Mouse (Mus musculus) midbrain, embryonic 10.5 days (tissue): Measurements from ENCODE around the gene Washc1. TPM values are rescaled to one million over a fixed set of nuclear protein-coding genes. Genes with fewer than 3 reads are reported as not detected.
"Not testable (repeated sequence)": the region's sequence is repeated elsewhere in the genome, so short reads cannot be mapped to it uniquely, and the experiment has no call there.

ENCODE experiments used
- DNase-seq: peaks from one replicate; pipeline ENCODE4 v3.0.0-alpha.2; 2017; ENCODE audit warnings: low spot score
- H3K27ac ChIP-seq: fragments of 300-500 bp; sonication (generic); replicated peaks from 2 replicates; pipeline ENCODE4 v1.5.1; 2016; ENCODE audit warnings: mild to moderate bottlenecking
- H3K27me3 ChIP-seq: fragments of 300-500 bp; sonication (generic); 2 replicates; pipeline ENCODE4 v1.6.1; 2016; ENCODE audit warnings: low read depth, mild to moderate bottlenecking; ENCODE audit not compliant: poor library complexity, severe bottlenecking
- H3K36me3 ChIP-seq: fragments of 300-500 bp; sonication (generic); 2 replicates; pipeline ENCODE4 v1.6.1; 2016; ENCODE audit warnings: mild to moderate bottlenecking, moderate library complexity
- H3K4me1 ChIP-seq: fragments of 300-500 bp; sonication (generic); 2 replicates; pipeline ENCODE4 v1.6.1; 2016
- H3K4me3 ChIP-seq: fragments of 300-500 bp; sonication (generic); 2 replicates; pipeline ENCODE4 v1.5.1; 2016; ENCODE audit warnings: mild to moderate bottlenecking, moderate library complexity
- H3K9me3 ChIP-seq: fragments of 300-500 bp; sonication (generic); replicated peaks from 2 replicates; pipeline ENCODE4 v1.6.1; 2016; ENCODE audit warnings: mild to moderate bottlenecking
- WGBS: fragments of 180-500 bp; shearing (Covaris S2); methylation state at CpG from one replicate; pipeline ENCODE4 v1.1.7; 2016; 5-methylcytosine and 5-hydroxymethylcytosine counted together
- polyA plus RNA-seq: library from polyadenylated mRNA; unstranded; fragments of >200 nt; fragmentation: Nextera tagmentation; extraction: Ambion mirVana; gene quantifications from 2 replicates; pipeline ENCODE4 v1.2.1, GENCODE M21; 2016

Gene Washc1
- polyA plus RNA-seq, 1 experiment from 2014 or later = 32.9 TPM

DNA sequence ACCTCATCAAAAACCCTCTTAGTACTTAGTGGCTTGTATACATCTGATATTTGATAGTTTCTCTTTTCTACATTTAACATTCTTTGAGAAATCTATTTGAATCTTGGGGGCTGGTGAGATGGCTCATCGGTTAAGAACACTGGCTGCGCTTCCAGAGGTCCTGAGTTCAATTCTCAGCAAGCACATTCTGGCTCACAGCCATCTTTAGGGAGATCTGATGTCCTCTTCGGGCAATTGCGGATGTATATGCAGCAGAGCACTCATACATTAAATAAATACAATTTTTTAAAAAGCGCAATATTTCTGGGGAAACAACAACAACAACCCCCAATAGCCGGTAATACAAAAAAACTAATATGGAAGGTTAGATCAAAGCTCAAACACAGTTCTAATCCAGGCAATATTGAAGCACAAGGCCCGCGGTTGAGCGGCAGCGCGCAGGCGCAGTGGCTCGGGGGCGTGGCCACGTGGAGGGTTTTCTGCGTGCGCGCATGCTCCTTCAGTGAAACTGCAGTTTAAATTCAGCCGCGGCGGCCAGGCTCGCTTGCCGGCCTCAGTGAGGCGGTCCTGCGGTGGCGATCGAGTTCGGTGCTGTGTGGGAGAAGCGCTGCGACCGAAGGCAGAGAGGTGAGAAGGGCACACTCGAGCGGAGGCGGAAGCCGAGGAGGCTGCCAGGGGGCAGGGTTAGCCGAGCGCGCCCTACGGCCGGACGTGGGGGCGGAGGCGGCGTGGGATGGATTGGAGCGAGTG lies 11.9 kb downstream of the Washc1 start, which contains the start of gene Ddx11:
Gene Ddx11 (plus strand): TSS at position 455 of the 750 bp plus-strand sequence.
- H3K9me3 ChIP-seq = no peaks in the 10 kb centered on the region
- WGBS = 7% methylated on average over 45 of the region's 45 CpGs
- H3K4me3 ChIP-seq = peak within 1 kb of the TSS; percentile 87
- no peaks in the 10 kb centered on the region for H3K27me3 ChIP-seq
- peaks cover 45% of the 10 kb centered on the region for H3K36me3 ChIP-seq
- DNase-seq = peak; percentile 93
- peaks cover 19% of the 10 kb centered on the region for H3K4me1 ChIP-seq
- peak within 1 kb of the TSS; percentile 93 for H3K27ac ChIP-seq

DNA sequence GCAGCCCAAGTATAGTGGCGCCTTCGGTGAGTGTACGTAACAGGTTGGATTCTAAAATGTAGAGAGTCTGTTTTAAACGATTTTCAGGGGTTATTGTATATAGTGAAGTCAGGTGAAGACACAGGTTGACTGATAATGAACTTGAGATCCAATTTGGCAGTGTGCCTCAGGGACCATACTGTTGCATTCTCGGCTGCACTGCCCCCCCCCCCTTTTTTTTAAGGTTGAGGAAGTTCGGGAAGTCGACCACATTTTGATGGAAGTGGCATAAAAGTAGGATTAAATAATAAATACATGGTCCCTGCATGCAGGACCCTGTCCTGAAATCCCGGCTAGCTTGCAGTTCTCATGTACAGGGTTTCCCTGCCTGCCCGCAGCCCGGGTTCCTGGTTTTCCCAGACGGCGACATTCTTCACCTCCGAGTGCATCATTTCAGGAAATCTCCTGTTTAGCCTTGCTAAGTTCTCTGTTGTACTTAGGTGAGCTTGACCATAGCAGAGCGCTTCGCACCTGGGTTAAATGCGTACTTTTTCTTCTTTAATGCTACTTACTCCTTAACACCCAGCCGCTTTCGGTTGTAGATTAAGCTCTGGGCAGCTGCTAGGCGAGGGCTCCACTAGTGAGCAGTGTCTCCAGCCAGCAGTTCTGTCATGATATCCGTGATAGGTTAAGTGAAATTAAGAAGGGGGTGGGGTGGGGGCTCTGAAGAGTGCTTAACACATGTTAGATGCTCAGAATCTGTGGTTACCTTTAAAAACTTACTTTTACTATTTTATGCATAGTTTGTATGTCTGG lies 12.7 kb downstream of the Washc1 start:
- H3K27ac ChIP-seq = peak overlapping the region; percentile 93
- no peaks in the 10 kb centered on the region for H3K9me3 ChIP-seq
- H3K36me3 ChIP-seq = peaks cover 45% of the 10 kb centered on the region
- peaks cover 19% of the 10 kb centered on the region for H3K4me1 ChIP-seq
- WGBS = 3% methylated on average over 20 of the region's 20 CpGs
- no peaks in the 10 kb centered on the region for H3K27me3 ChIP-seq
- peak; percentile 47 for DNase-seq
- peak overlapping the region; percentile 87 for H3K4me3 ChIP-seq

DNA sequence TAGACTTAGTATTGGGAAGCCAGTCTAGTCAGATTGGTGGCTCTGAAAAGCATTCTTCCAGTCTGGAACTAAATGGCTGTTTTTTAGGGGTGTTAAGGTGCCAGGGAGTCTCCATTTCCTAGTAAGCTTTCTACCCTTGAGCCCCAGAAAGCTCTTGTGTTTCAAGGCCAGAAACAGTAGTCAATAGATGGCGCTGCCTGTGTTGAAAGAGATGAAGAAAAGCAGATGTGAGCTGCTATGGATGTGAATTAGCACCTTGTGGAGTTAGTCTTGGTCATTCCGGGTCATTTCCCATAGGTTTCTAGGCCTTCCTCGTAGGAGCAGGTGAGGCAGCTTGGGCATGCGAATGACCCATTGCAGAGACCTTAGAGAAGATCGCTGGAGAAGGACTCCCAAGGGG lies 13.9 kb downstream of the Washc1 start:
- Histone ChIP-seq H3K27me3 (no peaks in the 10 kb centered on the region), H3K4me1 (peaks cover 19% of the 10 kb centered on the region), H3K4me3 (peak overlapping the region; percentile 87; the same call in 1 of the 2 replicates), H3K9me3 (no peaks in the 10 kb centered on the region), H3K36me3 (peaks cover 45% of the 10 kb centered on the region), H3K27ac (no peak overlapping the region)
- no peak for DNase-seq
- 75% methylated on average over 5 of the region's 5 CpGs for WGBS

GRCm38 (mm10) chr17:66130371-66130770 lies 19.0 kb downstream of the Washc1 start:
- Histone ChIP-seq H3K4me3 (no peak overlapping the region), H3K27ac (no peak overlapping the region), H3K27me3 (no peaks in the 10 kb centered on the region), H3K9me3 (no peaks in the 10 kb centered on the region; the same call in 1 of the 2 replicates), H3K36me3 (peaks cover 92% of the 10 kb centered on the region), H3K4me1 (peaks cover 4% of the 10 kb centered on the region)
- WGBS = 88% methylated on average over 9 of the region's 9 CpGs
- DNase-seq = no peak

DNA sequence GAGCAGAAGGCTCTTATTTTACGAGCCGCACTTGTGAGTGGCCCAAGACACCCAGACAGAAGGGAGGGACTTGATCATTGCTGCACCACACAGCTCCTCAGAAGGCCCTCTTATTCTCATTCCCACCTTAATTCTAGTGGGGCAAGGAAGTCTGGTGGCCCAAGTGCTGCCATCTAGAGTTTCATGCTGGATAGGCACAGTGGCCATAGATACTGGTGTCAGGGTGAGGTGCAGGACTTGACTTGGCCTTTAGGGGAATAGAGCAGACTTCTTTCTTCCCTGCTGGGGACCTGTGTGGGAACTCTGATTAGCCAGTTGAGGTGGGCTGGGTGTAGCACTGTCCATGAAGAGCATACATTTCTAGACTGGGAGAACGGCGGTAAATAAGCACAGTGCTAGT lies 19.9 kb downstream of the Washc1 start:
- 95% methylated on average over 4 of the region's 4 CpGs for WGBS
- Histone ChIP-seq H3K4me1 (no peaks in the 10 kb centered on the region), H3K9me3 (no peaks in the 10 kb centered on the region; the same call in 1 of the 2 replicates), H3K36me3 (peaks cover 97% of the 10 kb centered on the region), H3K27me3 (no peaks in the 10 kb centered on the region), H3K4me3 (no peak overlapping the region), H3K27ac (no peak overlapping the region)
- no peak for DNase-seq

GRCm38 (mm10) chr17:66152706-66153662 lies 41.6 kb downstream of the Washc1 start:
- not testable (repeated sequence) for H3K27ac ChIP-seq, H3K9me3 ChIP-seq, H3K4me1 ChIP-seq, H3K4me3 ChIP-seq, H3K27me3 ChIP-seq, DNase-seq
- WGBS = 74% methylated on average over 5 of the region's 8 CpGs
- peaks cover 52% of the 10 kb centered on the region for H3K36me3 ChIP-seq

GRCm38 (mm10) chr17:66153735-66154423 lies 42.5 kb downstream of the Washc1 start:
- H3K36me3 ChIP-seq = peaks cover 43% of the 10 kb centered on the region
- 92% methylated on average over 4 of the region's 4 CpGs for WGBS
- H3K27me3 ChIP-seq = not testable (repeated sequence)

DNA sequence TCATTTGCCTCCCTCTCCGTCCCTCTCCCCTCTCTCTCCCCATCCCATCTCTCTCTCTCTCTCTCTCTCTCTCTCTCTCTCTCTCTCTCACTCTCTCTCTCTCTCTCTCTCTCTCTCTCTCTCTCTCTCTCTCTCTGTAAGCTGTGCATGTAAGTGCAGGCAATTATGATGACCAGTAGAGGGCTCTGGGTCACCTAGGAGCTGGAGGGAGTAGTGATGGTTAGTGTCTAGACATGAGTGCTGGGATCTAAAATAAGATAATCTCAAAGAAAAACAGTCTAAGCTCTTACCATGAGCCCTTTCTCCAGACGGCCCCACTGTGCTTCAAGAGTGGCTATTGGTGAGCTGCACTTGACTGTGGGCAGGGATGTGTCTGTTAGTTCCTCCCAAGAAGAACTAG lies 43.5 kb downstream of the Washc1 start:
- no peak for DNase-seq
- H3K36me3 ChIP-seq = peaks cover 33% of the 10 kb centered on the region
- WGBS = 78% methylated on average over 2 of the region's 2 CpGs

More at GRCm38 (mm10) chr17:66153735-66154423, 42.5 kb downstream of the Washc1 start:
- not testable (repeated sequence) for H3K9me3 ChIP-seq, DNase-seq, H3K27ac ChIP-seq, H3K4me1 ChIP-seq, H3K4me3 ChIP-seq

GRCm38 (mm10) chr17:66158271-66158670 lies 46.9 kb downstream of the Washc1 start:
- peaks cover 24% of the 10 kb centered on the region; the same call in 1 of the 2 replicates for H3K9me3 ChIP-seq

More for the DNA sequence above, 43.5 kb downstream of the Washc1 start:
- H3K27ac ChIP-seq = no peak overlapping the region
- H3K4me3 ChIP-seq = no peak overlapping the region
- no peaks in the 10 kb centered on the region for H3K27me3 ChIP-seq
- H3K4me1 ChIP-seq = no peaks in the 10 kb centered on the region
- H3K9me3 ChIP-seq = no peaks in the 10 kb centered on the region

DNA sequence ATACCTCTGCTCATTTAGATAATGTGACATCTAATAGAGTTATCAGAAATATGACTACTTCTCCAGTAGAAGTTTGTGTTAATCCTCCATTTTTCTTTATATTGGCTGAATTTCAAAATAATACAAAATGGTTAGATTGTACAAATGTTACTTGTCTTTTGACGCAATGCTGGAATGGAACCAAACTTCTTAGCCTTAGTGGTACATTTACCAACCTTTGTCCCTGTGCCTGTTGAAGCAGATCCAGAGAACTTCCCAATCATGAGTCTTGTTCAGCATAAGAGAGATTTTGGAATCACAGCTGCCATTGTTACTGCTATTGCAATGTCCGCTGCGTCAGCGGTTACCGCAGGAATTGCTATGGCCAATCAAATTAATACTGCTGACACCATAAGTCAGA lies 55.8 kb downstream of the Washc1 start:
- not testable (repeated sequence) for H3K27me3 ChIP-seq, H3K4me1 ChIP-seq, DNase-seq, H3K4me3 ChIP-seq, H3K27ac ChIP-seq, H3K36me3 ChIP-seq
- WGBS = 98% methylated on average over 5 of the region's 5 CpGs
- H3K9me3 ChIP-seq = peaks cover 22% of the 10 kb centered on the region; the same call in 1 of the 2 replicates

More at GRCm38 (mm10) chr17:66158271-66158670, 46.9 kb downstream of the Washc1 start:
- Histone ChIP-seq H3K27ac (no peak overlapping the region), H3K36me3 (peaks cover 7% of the 10 kb centered on the region), H3K4me3 (no peak overlapping the region), H3K4me1 (no peaks in the 10 kb centered on the region), H3K27me3 (no peaks in the 10 kb centered on the region)
- 94% methylated on average over 5 of the region's 5 CpGs for WGBS
- no peak for DNase-seq
